Mouse (Mus musculus) CH12.LX (cell line): ENCODE measurements at regions not wholly inside any gene's neighbourhood (a gene's known extent, or its start where the extent isn't known, plus 50 kb on each side); places are given as distances from the start of the nearest gene placed in this dataset.
A peak's percentile ranks its signal among the peaks of the same experiment; 100 is the strongest.

Source experiments
- DNase-seq: peaks from one replicate; pipeline ENCODE4 v3.0.0-alpha.2; 2013; ENCODE audit errors: extremely low read depth
- H3K27ac ChIP-seq: 2 replicates; pipeline ENCODE4 v1.5.1; 2012; ENCODE audit warnings: low read depth, mild to moderate bottlenecking, control low read depth, moderate library complexity; ENCODE audit not compliant: insufficient read depth
- H3K27me3 ChIP-seq: replicated peaks from 2 replicates; pipeline ENCODE3; 2012; ENCODE audit warnings: inconsistent platforms
- H3K36me3 ChIP-seq, 2 experiments: replicated peaks in 1 of 2; 2 replicates each; pipeline versions ENCODE3 to v1.6.1; 2012; ENCODE audit warnings: inconsistent platforms in 1 of 2, low read length in 1 of 2, mild to moderate bottlenecking in 1 of 2, mixed read lengths in 1 of 2, moderate library complexity in 1 of 2; ENCODE audit not compliant: control insufficient read depth in 1 of 2, insufficient read depth in 1 of 2
- H3K4me1 ChIP-seq, 2 experiments: 2 replicates each; pipeline ENCODE4 v1.6.1; 2012; ENCODE audit warnings: inconsistent platforms in 1 of 2, moderate library complexity in 1 of 2; ENCODE audit not compliant: insufficient read depth in 2 of 2, control insufficient read depth in 1 of 2
- H3K4me2 ChIP-seq: 2 replicates; pipeline ENCODE4 v1.6.1; 2012; ENCODE audit warnings: low read depth, mild to moderate bottlenecking, control low read depth; ENCODE audit not compliant: poor library complexity, insufficient read depth, severe bottlenecking
- H3K4me3 ChIP-seq, 3 experiments: fragments of 150-350 bp in 1 of 3; sonication (generic) in 1 of 3; replicated peaks in 1 of 3; 2 replicates each; pipeline versions ENCODE3 to v1.5.1; 2011 to 2012; ENCODE audit warnings: low read depth in 2 of 3, low read length in 2 of 3, mild to moderate bottlenecking in 2 of 3, moderate library complexity in 2 of 3, control low read depth in 1 of 3, improper control_type of control experiment in 1 of 3, inconsistent platforms in 1 of 3, mixed read lengths in 1 of 3; ENCODE audit not compliant: poor library complexity in 1 of 3
- H3K79me2 ChIP-seq: replicated peaks from 2 replicates; pipeline ENCODE4 v1.6.1; 2012; ENCODE audit warnings: mild to moderate bottlenecking, moderate library complexity; ENCODE audit not compliant: control insufficient read depth, poor library complexity, insufficient read depth, severe bottlenecking; ENCODE audit errors: extremely low read depth
- H3K9ac ChIP-seq: 2 replicates; pipeline ENCODE4 v1.6.1; 2012; ENCODE audit warnings: low read depth, mild to moderate bottlenecking, control low read depth, moderate library complexity; ENCODE audit not compliant: insufficient read depth
- H3K9me3 ChIP-seq: replicated peaks from 2 replicates; pipeline ENCODE3; 2012; ENCODE audit warnings: low read length, inconsistent platforms, mixed read lengths
- BHLHE40 ChIP-seq: IDR thresholded peaks from 2 replicates; pipeline ENCODE4 v1.6.1; 2011; ENCODE audit warnings: mild to moderate bottlenecking, low read depth, low read length, improper control_type of control experiment
- CTCF ChIP-seq, 2 experiments: IDR thresholded peaks in 1 of 2; conservative IDR thresholded peaks in 1 of 2; 2 replicates each; pipeline ENCODE4 v1.5.1; 2011 to 2012; ENCODE audit warnings: low read depth in 2 of 2, low read length in 2 of 2, improper control_type of control experiment in 1 of 2, inconsistent platforms in 1 of 2, mild to moderate bottlenecking in 1 of 2, moderate library complexity in 1 of 2
- E2F4 ChIP-seq: IDR thresholded peaks from 2 replicates; pipeline ENCODE4 v1.6.1; 2011; ENCODE audit warnings: low read depth, low read length, improper control_type of control experiment; ENCODE audit not compliant: insufficient replicate concordance
- ELF1 ChIP-seq: IDR thresholded peaks from 2 replicates; pipeline ENCODE4 v1.6.1; 2014; ENCODE audit warnings: low read depth, mild to moderate bottlenecking, inconsistent platforms, low read length, improper control_type of control experiment
- EP300 ChIP-seq: IDR thresholded peaks from 2 replicates; pipeline ENCODE4 v1.6.1; 2011; ENCODE audit warnings: low read length, improper control_type of control experiment
- GABPA ChIP-seq: IDR thresholded peaks from 2 replicates; pipeline ENCODE4 v1.6.1; 2012; ENCODE audit warnings: low read depth, low read length, improper control_type of control experiment, inconsistent platforms; ENCODE audit not compliant: insufficient replicate concordance
- HCFC1 ChIP-seq: IDR thresholded peaks from 2 replicates; pipeline ENCODE4 v1.6.1; 2012; ENCODE audit warnings: low read depth, mild to moderate bottlenecking, inconsistent platforms, low read length, improper control_type of control experiment
- IRF4 ChIP-seq: IDR thresholded peaks from 2 replicates; pipeline ENCODE4 v1.6.1; 2014; ENCODE audit warnings: low read depth, mild to moderate bottlenecking, inconsistent platforms, low read length, improper control_type of control experiment
- JUND ChIP-seq: conservative IDR thresholded peaks from 2 replicates; pipeline ENCODE4 v1.6.1; 2011; ENCODE audit warnings: low read depth, low read length, improper control_type of control experiment
- MAX ChIP-seq: IDR thresholded peaks from 2 replicates; pipeline ENCODE4 v1.6.1; 2011; ENCODE audit warnings: low read length, improper control_type of control experiment
- MEF2A ChIP-seq: IDR thresholded peaks from 2 replicates; pipeline ENCODE4 v1.6.1; 2014; ENCODE audit warnings: low read depth, mild to moderate bottlenecking, inconsistent platforms, low read length, improper control_type of control experiment, borderline replicate concordance
- MXI1 ChIP-seq: IDR thresholded peaks from 2 replicates; pipeline ENCODE4 v1.6.1; 2011; ENCODE audit warnings: mild to moderate bottlenecking, low read depth, low read length, improper control_type of control experiment
- POLR2A ChIP-seq: IDR thresholded peaks from 2 replicates; pipeline ENCODE4 v1.6.1; 2011; ENCODE audit warnings: low read depth, mild to moderate bottlenecking, improper control_type of control experiment, low read length
- TCF12 ChIP-seq: IDR thresholded peaks from 2 replicates; pipeline ENCODE4 v1.6.1; 2014; ENCODE audit warnings: low read depth, mild to moderate bottlenecking, inconsistent platforms, low read length, improper control_type of control experiment
- UBTF ChIP-seq: IDR thresholded peaks from 2 replicates; pipeline ENCODE4 v1.6.1; 2012; ENCODE audit warnings: low read depth, mild to moderate bottlenecking, inconsistent platforms, low read length, improper control_type of control experiment, moderate library complexity
- USF1 ChIP-seq: IDR thresholded peaks from 2 replicates; pipeline ENCODE4 v1.6.1; 2014; ENCODE audit warnings: low read depth, mild to moderate bottlenecking, inconsistent platforms, low read length, improper control_type of control experiment
- ZKSCAN1 ChIP-seq: IDR thresholded peaks from 2 replicates; pipeline ENCODE4 v1.6.1; 2012; ENCODE audit warnings: low read depth, inconsistent platforms, low read length, improper control_type of control experiment, borderline replicate concordance
- ZNF384 ChIP-seq: IDR thresholded peaks from 2 replicates; pipeline ENCODE4 v1.6.1; 2012; ENCODE audit warnings: low read depth, low read length, improper control_type of control experiment, inconsistent platforms
- dilution Hi-C: fragments of 300-500 bp; cut with MboI; formaldehyde crosslinking; loops from 2 replicates; pipeline ENCODE4 v1.14.3; 2020; ENCODE audit warnings: low sequenced_read_pairs; ENCODE audit not compliant: extremely low pct_unique_long_range_greater_than_20kb, extremely low pct_ligation_motif_present
- in situ Hi-C: fragments of 300-500 bp; cut with MboI; formaldehyde crosslinking; loops from 3 replicates; pipeline ENCODE4 v1.14.3; 2019; ENCODE audit warnings: low sequenced_read_pairs, low pct_ligation_motif_present, low pct_unique_long_range_greater_than_20kb, mixed read lengths

DNA sequence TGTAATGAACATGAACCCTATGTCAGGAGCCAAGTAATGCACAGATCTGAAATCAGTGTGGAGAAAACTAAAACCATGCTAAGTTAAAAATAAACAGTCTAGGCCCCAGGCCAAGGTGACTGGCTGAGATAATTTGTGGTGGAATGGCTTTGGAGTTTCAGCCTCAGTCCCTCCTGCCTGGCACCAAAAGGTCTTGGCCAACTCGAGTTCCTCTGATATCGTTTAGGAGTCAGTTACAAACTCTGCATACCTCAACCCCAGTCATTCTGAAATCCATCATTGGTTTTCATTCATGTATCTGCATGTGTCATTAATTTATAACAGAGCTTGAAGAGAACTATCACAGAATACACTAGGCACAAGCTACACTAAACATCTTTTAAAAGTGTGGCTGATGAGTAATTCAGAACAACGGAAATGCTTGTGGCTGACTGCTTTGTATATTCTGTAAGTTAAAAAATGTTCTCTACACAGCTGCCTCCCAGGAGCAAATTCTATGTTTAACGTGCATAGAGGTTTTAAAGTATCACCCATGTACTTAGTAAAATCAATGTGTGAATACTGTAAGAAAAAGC, 125.6 kb upstream of the Il6 start:
- Histone ChIP-seq H3K36me3 (no peaks in the 10 kb centered on the region), H3K79me2 (no peaks in the 10 kb centered on the region), H3K4me2 (peak overlapping the region; percentile 22; the same call in 1 of the 2 replicates), H3K4me1 (peaks cover 12 to 31% of the 10 kb centered on the region in 2 experiments), H3K27ac (no peak overlapping the region), H3K27me3 (no peaks in the 10 kb centered on the region), H3K9ac (peak overlapping the region; percentile 33; the same call in 1 of the 2 replicates), H3K4me3 (no peak overlapping the region), H3K9me3 (no peaks in the 10 kb centered on the region)
- no peak for TF ChIP-seq CTCF (conservative IDR thresholded peaks at IDR 0.05 in 1 of 2, IDR thresholded peaks at IDR 0.05 in 1 of 2; ENCODE audit: low read depth in 2 of 2, low read length in 2 of 2)
- peak; percentile 72 for TF ChIP-seq EP300
- no peak for TF ChIP-seq ZKSCAN1
- 0 out of 2 replicates have a peak, but pooled peaks have one; percentile 18 for TF ChIP-seq TCF12
- TF ChIP-seq HCFC1 = no peak
- TF ChIP-seq IRF4 = 0 out of 2 replicates have a peak, but pooled peaks have one; percentile 44
- peak; percentile 34; the same call in 1 of the 2 replicates for TF ChIP-seq JUND
- peak; percentile 30; the same call in 1 of the 2 replicates for TF ChIP-seq BHLHE40
- TF ChIP-seq USF1 = no peak
- in situ Hi-C loops (no loop called here), dilution Hi-C loops (no loop called here)
- no peak for DNase-seq

DNA sequence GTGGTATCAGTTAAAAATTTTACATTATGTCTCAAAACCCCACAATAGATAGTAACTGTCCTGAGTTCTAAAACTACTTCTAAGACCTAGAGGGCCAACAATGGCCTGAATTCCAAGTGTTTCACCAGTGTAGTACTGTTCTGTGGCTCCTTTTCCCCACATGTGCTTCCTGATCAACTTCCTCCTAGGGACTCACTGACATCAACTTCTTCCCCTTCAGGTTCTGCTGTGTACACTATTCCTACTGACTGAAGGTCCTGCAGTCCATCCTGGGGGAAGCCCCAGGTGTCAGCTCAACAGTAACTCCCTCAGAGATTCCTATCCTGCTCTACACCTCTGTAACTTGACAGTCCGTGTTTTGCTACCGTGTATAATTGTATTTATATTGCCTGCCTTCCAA, 120.6 kb upstream of the Il6 start:
- H3K27ac ChIP-seq = peak overlapping the region; percentile 48; the same call in 1 of the 2 replicates
- no peaks in the 10 kb centered on the region for H3K27me3 ChIP-seq
- H3K9ac ChIP-seq = peak overlapping the region; percentile 18; the same call in 1 of the 2 replicates
- H3K9me3 ChIP-seq = no peaks in the 10 kb centered on the region
- in situ Hi-C loops (no loop called here), dilution Hi-C loops (no loop called here)
- TF ChIP-seq MXI1 (no peak), BHLHE40 (0 out of 2 replicates have a peak, but pooled peaks have one; percentile 28)
- peak; percentile 35 for DNase-seq
- no peaks in the 10 kb centered on the region for H3K36me3 ChIP-seq
- H3K4me3 ChIP-seq = no peak overlapping the region
- peak overlapping the region; percentile 22; the same call in 1 of the 2 replicates for H3K4me2 ChIP-seq
- H3K4me1 ChIP-seq = peaks cover 24 to 71% of the 10 kb centered on the region in 2 experiments
- no peaks in the 10 kb centered on the region for H3K79me2 ChIP-seq

DNA sequence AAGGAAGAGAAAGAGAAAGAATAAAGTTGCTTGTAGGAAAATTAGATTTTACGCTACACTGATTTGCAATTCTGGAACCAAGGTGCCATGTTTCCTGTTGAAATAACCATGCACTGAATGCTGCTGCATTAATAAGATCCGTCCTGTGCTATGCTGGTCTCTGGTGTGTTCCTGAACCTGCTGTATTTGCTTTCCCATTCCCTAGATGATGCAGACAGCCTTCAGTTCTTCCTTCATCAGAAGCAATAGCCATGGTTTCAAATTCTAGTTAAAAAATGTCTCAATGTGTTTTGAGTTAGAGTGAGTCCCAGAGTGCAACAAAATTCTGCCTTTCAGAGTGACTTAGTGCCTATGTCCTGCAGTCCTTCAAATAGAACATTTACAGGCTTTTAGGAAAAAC, 120.1 kb upstream of the Il6 start:
- H3K4me3 ChIP-seq = no peak overlapping the region
- peaks cover 24 to 71% of the 10 kb centered on the region in 2 experiments for H3K4me1 ChIP-seq
- no peaks in the 10 kb centered on the region for H3K79me2 ChIP-seq
- TF ChIP-seq EP300 = no peak
- TF ChIP-seq UBTF = no peak
- no peak for TF ChIP-seq E2F4
- no peak for TF ChIP-seq MEF2A
- TF ChIP-seq POLR2A = no peak
- no peak for TF ChIP-seq ELF1
- TF ChIP-seq ZNF384 = no peak
- TF ChIP-seq GABPA = no peak
- no peak for TF ChIP-seq MAX
- no peak for TF ChIP-seq TCF12
- dilution Hi-C loops (no loop called here), in situ Hi-C loops (no loop called here)
- H3K4me2 ChIP-seq = no peak overlapping the region
- no peak overlapping the region; the same call in 1 of the 2 replicates for H3K9ac ChIP-seq
- no peaks in the 10 kb centered on the region for H3K27me3 ChIP-seq
- peak; percentile 22 for DNase-seq
- peak overlapping the region; percentile 48; the same call in 1 of the 2 replicates for H3K27ac ChIP-seq
- no peaks in the 10 kb centered on the region for H3K36me3 ChIP-seq
- no peaks in the 10 kb centered on the region for H3K9me3 ChIP-seq
